Mouse (Mus musculus): ENCODE measurements around the gene Rps27rt. TPM values are rescaled to one million over a fixed set of nuclear protein-coding genes. Genes with fewer than 3 reads are reported as not detected.
A peak's percentile ranks its signal among the peaks of the same experiment; 100 is the strongest.

Rps27rt gene
- polyA plus RNA-seq, 1 experiment from 2014 or later, result 257 TPM

DNA sequence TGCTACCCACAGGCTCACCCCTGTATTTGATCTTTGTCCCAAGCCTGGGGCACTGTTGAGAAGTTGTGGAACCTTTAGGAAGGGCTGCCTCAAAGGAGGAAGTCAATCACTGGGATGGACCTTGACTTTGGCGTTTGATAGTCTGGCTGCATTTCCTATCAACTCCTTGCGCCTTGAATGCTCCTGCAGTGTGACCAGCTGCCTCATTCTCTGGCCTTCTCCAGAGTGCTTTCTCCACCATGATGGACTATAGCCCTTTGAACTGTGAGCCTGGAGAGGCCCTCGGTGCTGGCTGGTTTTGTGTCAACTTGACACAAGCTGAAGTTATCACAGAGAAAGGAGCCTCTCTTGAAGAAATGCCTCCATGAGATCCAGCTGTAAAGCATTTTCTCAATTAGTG lies 37.9 kb downstream of the Rps27rt start:
- H3K27ac ChIP-seq, result no peak overlapping the region
- no peaks in the 10 kb centered on the region for H3K36me3 ChIP-seq
- H3K4me3 ChIP-seq (replicated peaks), result no peak overlapping the region
- 99% methylated on average over 3 of the region's 3 CpGs for WGBS
- no peaks in the 10 kb centered on the region for H3K4me1 ChIP-seq (replicated peaks)
- no peak overlapping the region for H3K4me2 ChIP-seq (replicated peaks)
- H3K27me3 ChIP-seq, result no peaks in the 10 kb centered on the region
- H3K9ac ChIP-seq (replicated peaks), result no peak overlapping the region
- no peaks in the 10 kb centered on the region for H3K9me3 ChIP-seq
- no peak for ATAC-seq

- H3K4me2 ChIP-seq (replicated peaks), result no peak overlapping the region
- H3K4me1 ChIP-seq (replicated peaks), result peaks cover 14% of the 10 kb centered on the region
- no peak for ATAC-seq
- WGBS, result 82% methylated on average over 2 of the region's 2 CpGs
- no peaks in the 10 kb centered on the region for H3K36me3 ChIP-seq
- no peaks in the 10 kb centered on the region for H3K27me3 ChIP-seq
- H3K27ac ChIP-seq, result no peak overlapping the region
- no peak overlapping the region for H3K9ac ChIP-seq (replicated peaks)
- no peak overlapping the region for H3K4me3 ChIP-seq (replicated peaks)
- H3K9me3 ChIP-seq, result no peaks in the 10 kb centered on the region
Observed at GRCm38 (mm10) chr9:114936687-114937086, 45.9 kb downstream of the Rps27rt start.

GRCm38 (mm10) chr9:114935321-114935720 lies 47.2 kb downstream of the Rps27rt start:
- WGBS, result 85% methylated on average over 4 of the region's 4 CpGs
- no peaks in the 10 kb centered on the region for H3K27me3 ChIP-seq
- no peaks in the 10 kb centered on the region for H3K9me3 ChIP-seq
- ATAC-seq, result no peak
- H3K4me3 ChIP-seq (replicated peaks), result no peak overlapping the region
- no peaks in the 10 kb centered on the region for H3K36me3 ChIP-seq
- H3K4me2 ChIP-seq (replicated peaks), result no peak overlapping the region
- H3K9ac ChIP-seq (replicated peaks), result no peak overlapping the region
- H3K27ac ChIP-seq, result no peak overlapping the region
- H3K4me1 ChIP-seq (replicated peaks), result peaks cover 14% of the 10 kb centered on the region

DNA sequence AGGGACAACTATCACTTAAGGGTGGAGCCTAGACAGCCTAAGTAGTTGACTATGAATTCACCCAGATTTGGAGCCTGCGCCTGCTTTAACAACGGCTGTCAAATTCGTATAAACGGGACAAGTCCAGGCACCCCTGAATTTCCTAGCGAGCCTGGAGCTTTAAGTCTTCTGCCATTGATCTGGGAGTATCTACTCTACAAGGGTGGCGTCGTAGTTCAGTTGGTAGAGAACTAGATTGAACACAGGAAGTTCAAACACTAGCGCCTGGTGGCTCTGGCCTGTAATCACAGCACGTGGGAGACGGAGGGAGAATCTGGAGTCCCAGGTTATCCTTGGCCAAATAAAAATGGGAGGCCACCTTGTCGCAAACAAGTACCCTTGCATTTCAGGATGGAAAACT lies 48.3 kb downstream of the Rps27rt start:
- Histone ChIP-seq H3K36me3 (no peaks in the 10 kb centered on the region), H3K9me3 (no peaks in the 10 kb centered on the region), H3K27me3 (no peaks in the 10 kb centered on the region), H3K4me1 (replicated peaks) (peaks cover 14% of the 10 kb centered on the region), H3K4me3 (replicated peaks) (peak overlapping the region; percentile 72), H3K27ac (no peak overlapping the region), H3K9ac (replicated peaks) (0 out of 2 replicates have a peak overlapping the region, but pooled peaks have one; percentile 70), H3K4me2 (replicated peaks) (peak overlapping the region; percentile 98)
- WGBS, result 68% methylated on average over 11 of the region's 11 CpGs
- ATAC-seq, result no peak

GRCm38 (mm10) chr9:114933723-114934171 lies 48.8 kb downstream of the Rps27rt start, which contains the start of gene Gpd1l:
Gene Gpd1l (minus strand): TSS chr9:114933987.
- Histone ChIP-seq H3K4me1 (replicated peaks) (peaks cover 14% of the 10 kb centered on the region), H3K27ac (peak within 1 kb of the TSS; percentile 75), H3K9me3 (no peaks in the 10 kb centered on the region), H3K4me2 (replicated peaks) (peak within 1 kb of the TSS; percentile 98), H3K9ac (replicated peaks) (peak within 1 kb of the TSS; percentile 70), H3K36me3 (no peaks in the 10 kb centered on the region), H3K27me3 (no peaks in the 10 kb centered on the region), H3K4me3 (replicated peaks) (peak within 1 kb of the TSS; percentile 72)
- peak; percentile 98 for ATAC-seq
- under 1% methylated on average over 30 of the region's 30 CpGs for WGBS

DNA sequence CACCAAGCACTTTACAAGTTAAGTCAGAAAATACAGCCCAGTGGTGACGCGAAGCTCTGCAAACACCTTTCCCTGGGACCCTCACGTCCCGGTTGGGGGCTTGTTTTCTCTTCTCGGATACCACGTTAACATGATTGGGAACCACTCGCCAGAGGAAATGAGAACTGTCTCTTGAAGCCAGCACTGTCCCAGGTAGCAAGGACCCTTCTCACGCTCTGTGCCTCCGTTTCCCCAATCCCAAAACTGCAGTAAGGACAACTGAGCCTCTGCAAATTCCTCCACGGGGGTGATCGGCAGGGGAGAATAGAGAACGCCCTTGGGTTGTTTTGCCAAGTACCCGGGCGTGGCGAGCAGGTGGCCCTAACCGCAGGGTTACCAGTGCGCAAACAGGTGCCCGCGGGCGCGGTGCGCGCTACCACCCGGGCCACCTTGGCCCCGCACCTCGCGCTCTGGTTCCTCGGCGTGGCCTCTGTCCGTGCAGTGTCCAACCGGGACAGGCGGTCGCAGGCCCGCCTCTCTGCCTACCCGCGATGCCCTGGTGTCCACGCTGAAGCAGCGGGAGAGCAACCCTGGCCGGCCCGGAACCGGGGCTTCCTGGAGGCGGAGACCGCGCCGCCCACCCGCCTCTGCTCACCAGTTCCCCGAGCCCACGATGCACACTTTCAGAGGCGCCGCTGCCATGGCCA lies 49.4 kb downstream of the Rps27rt start:
- Histone ChIP-seq H3K4me1 (replicated peaks) (peaks cover 14% of the 10 kb centered on the region), H3K4me2 (replicated peaks) (peak overlapping the region; percentile 98), H3K27ac (peak overlapping the region; percentile 75), H3K9me3 (no peaks in the 10 kb centered on the region), H3K27me3 (no peaks in the 10 kb centered on the region), H3K9ac (replicated peaks) (peak overlapping the region; percentile 70), H3K4me3 (replicated peaks) (peak overlapping the region; percentile 72), H3K36me3 (no peaks in the 10 kb centered on the region)
- under 1% methylated on average over 50 of the region's 50 CpGs for WGBS
- peak; percentile 60 for ATAC-seq

GRCm38 (mm10) chr9:114932607-114933006 lies 49.9 kb downstream of the Rps27rt start:
- no peak overlapping the region for H3K27ac ChIP-seq
- H3K9me3 ChIP-seq, result no peaks in the 10 kb centered on the region
- H3K36me3 ChIP-seq, result no peaks in the 10 kb centered on the region
- H3K4me3 ChIP-seq (replicated peaks), result peak overlapping the region; percentile 72
- H3K4me2 ChIP-seq (replicated peaks), result peak overlapping the region; percentile 98
- ATAC-seq, result no peak
- no peaks in the 10 kb centered on the region for H3K27me3 ChIP-seq
- 26% methylated on average over 13 of the region's 13 CpGs for WGBS
- peaks cover 14% of the 10 kb centered on the region for H3K4me1 ChIP-seq (replicated peaks)
- peak overlapping the region; percentile 70 for H3K9ac ChIP-seq (replicated peaks)

Other genes with a start within 250 kb of the Rps27rt start
- 19.5 and 21.1 TPM in 2 replicates for gene Cmtm7, start 200.9 kb downstream of the Rps27rt start, polyA plus RNA-seq (2015; fragmentation: Nextera tagmentation; extraction: Ambion mirVana)
- 7.7 and 9.1 TPM in 2 replicates for gene Cmtm8, start 138.6 kb downstream of the Rps27rt start, polyA plus RNA-seq (2015; fragmentation: Nextera tagmentation; extraction: Ambion mirVana)
- gene Gpd1l, start 48.8 kb downstream of the Rps27rt start, polyA plus RNA-seq (2015; fragmentation: Nextera tagmentation; extraction: Ambion mirVana), result 17.1 and 18.2 TPM in 2 replicates
- 1.6 and 1.9 TPM in 2 replicates for gene Osbpl10, start 4.2 kb downstream of the Rps27rt start, polyA plus RNA-seq (2015; fragmentation: Nextera tagmentation; extraction: Ambion mirVana)

Data from midbrain, embryonic 13.5 days (tissue).